Mouse (Mus musculus): Measurements from ENCODE around the gene Krt13. TPM values are rescaled to one million over a fixed set of nuclear protein-coding genes. Genes with fewer than 3 reads are reported as not detected.

Gene Krt13
- total and polyA plus RNA-seq, 3 experiments = 0.11 TPM; not detected in 2

GRCm38 (mm10) chr11:100120331-100120730, 1.0 kb downstream of the Krt13 start:
- TF ChIP-seq GATA2 (IDR thresholded peaks at IDR 0.05; ENCODE audit: borderline replicate concordance, low read depth, low read length) (no peak), TAL1 (conservative IDR thresholded peaks at IDR 0.05; ENCODE audit: low read depth, low read length) (no peak), CTCF (IDR thresholded peaks at IDR 0.05; ENCODE audit: low read depth, low read length) (no peak), POLR2AphosphoS5 (IDR thresholded peaks at IDR 0.05; ENCODE audit: insufficient replicate concordance, low read depth, low read length) (no peak), GATA1 (IDR thresholded peaks at IDR 0.05; ENCODE audit: borderline replicate concordance, low read length) (no peak)
- peaks cover 82% of the 10 kb centered on the region for H3K9me3 ChIP-seq (replicated peaks)
- DNase-seq (ENCODE audit: low spot score) = no peak
- no peaks in the 10 kb centered on the region for H3K4me1 ChIP-seq (ENCODE audit: insufficient read depth, low read depth, low read length)
- ATAC-seq (ENCODE audit: extremely low read depth, insufficient number of reproducible peaks, low FRiP score, poor library complexity, severe bottlenecking) = no peak
- no peaks in the 10 kb centered on the region for H3K36me3 ChIP-seq (replicated peaks)
- no peak overlapping the region for H3K4me3 ChIP-seq (ENCODE audit: low read depth, low read length)
- peaks cover 4% of the 10 kb centered on the region; the same call in 1 of the 2 replicates for H3K27me3 ChIP-seq (ENCODE audit: insufficient read depth, low read length)

GRCm38 (mm10) chr11:100113742-100114029, 7.7 kb downstream of the Krt13 start:
- Histone ChIP-seq H3K4me1 (ENCODE audit: insufficient read depth, low read depth, low read length) (no peaks in the 10 kb centered on the region), H3K9me3 (replicated peaks) (peaks cover 78% of the 10 kb centered on the region), H3K27me3 (ENCODE audit: insufficient read depth, low read length) (no peaks in the 10 kb centered on the region; the same call in 1 of the 2 replicates), H3K36me3 (replicated peaks) (no peaks in the 10 kb centered on the region), H3K4me3 (ENCODE audit: low read depth, low read length) (no peak overlapping the region)
- ATAC-seq (ENCODE audit: extremely low read depth, insufficient number of reproducible peaks, low FRiP score, poor library complexity, severe bottlenecking) (no peak), DNase-seq (ENCODE audit: low spot score) (no peak)
- TF ChIP-seq CTCF (IDR thresholded peaks at IDR 0.05; ENCODE audit: low read depth, low read length) (no peak), GATA1 (IDR thresholded peaks at IDR 0.05; ENCODE audit: borderline replicate concordance, low read length) (no peak), TAL1 (conservative IDR thresholded peaks at IDR 0.05; ENCODE audit: low read depth, low read length) (no peak)

DNA sequence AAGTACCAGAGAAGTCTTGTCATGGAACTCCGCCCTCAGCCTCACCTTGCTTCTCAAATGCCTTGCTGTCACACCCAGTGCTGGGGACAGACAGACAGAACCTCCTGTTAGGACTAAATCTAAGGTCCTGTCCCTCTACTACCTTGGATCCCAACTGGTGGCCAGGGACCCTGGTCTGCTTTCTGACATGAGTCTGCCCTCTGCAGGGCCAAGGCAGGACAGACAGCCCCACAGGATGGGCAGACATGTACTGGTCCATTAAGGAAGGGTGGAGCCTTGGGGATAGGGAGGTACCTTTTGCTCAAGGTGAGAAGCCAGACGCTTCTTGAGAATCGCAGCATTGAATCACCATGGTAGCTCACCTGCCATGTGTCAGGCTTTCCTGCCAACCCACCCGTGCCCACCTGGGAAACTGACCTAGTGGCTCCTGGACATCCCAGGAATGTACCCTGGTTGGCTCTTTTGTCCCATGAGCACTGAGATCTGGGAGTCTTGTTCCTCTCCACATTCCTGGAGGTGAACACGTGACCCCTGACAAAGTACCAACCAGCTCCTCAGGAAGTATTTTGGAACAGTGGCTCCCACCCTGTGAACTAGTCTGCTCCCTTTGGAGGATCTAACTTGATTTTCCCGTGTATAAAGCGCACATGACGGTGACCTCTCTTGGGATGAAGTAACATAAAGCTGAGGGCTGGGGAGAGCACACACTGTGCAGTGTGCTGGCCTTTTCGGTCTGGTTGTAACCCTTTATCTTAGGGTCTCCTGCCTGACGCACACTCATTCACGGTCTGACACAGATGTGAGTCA, 8.2 kb downstream of the Krt13 start:
- no peak for TF ChIP-seq GATA1 (IDR thresholded peaks at IDR 0.05; ENCODE audit: borderline replicate concordance, low read length)
- TF ChIP-seq TAL1 (conservative IDR thresholded peaks at IDR 0.05; ENCODE audit: low read depth, low read length) = no peak
- no peak for TF ChIP-seq GATA2 (IDR thresholded peaks at IDR 0.05; ENCODE audit: borderline replicate concordance, low read depth, low read length)
- no peak for TF ChIP-seq CTCF (IDR thresholded peaks at IDR 0.05; ENCODE audit: low read depth, low read length)
- no peak for TF ChIP-seq POLR2AphosphoS5 (IDR thresholded peaks at IDR 0.05; ENCODE audit: insufficient replicate concordance, low read depth, low read length)
- Histone ChIP-seq H3K36me3 (replicated peaks) (no peaks in the 10 kb centered on the region), H3K4me1 (ENCODE audit: insufficient read depth, low read depth, low read length) (no peaks in the 10 kb centered on the region), H3K4me3 (ENCODE audit: low read depth, low read length) (no peak overlapping the region), H3K9me3 (replicated peaks) (peaks cover 75% of the 10 kb centered on the region), H3K27me3 (ENCODE audit: insufficient read depth, low read length) (no peaks in the 10 kb centered on the region; the same call in 1 of the 2 replicates)
- no peak for DNase-seq (ENCODE audit: low spot score)
- ATAC-seq (ENCODE audit: extremely low read depth, insufficient number of reproducible peaks, low FRiP score, poor library complexity, severe bottlenecking) = no peak

GRCm38 (mm10) chr11:100105576-100106122, 15.7 kb downstream of the Krt13 start, which contains the start of gene Krt36:
TSS of gene Krt36 (minus strand) at chr11:100105626.
- no peaks in the 10 kb centered on the region for H3K36me3 ChIP-seq (replicated peaks)
- H3K9me3 ChIP-seq (replicated peaks) = peaks cover 78% of the 10 kb centered on the region
- no peak for TF ChIP-seq TAL1 (conservative IDR thresholded peaks at IDR 0.05; ENCODE audit: low read depth, low read length)
- no peak for TF ChIP-seq CTCF (IDR thresholded peaks at IDR 0.05; ENCODE audit: low read depth, low read length)
- no peak for TF ChIP-seq GATA1 (IDR thresholded peaks at IDR 0.05; ENCODE audit: borderline replicate concordance, low read length)
- TF ChIP-seq POLR2AphosphoS5 (IDR thresholded peaks at IDR 0.05; ENCODE audit: insufficient replicate concordance, low read depth, low read length) = no peak
- no peak for TF ChIP-seq GATA2 (IDR thresholded peaks at IDR 0.05; ENCODE audit: borderline replicate concordance, low read depth, low read length)
- H3K27me3 ChIP-seq (ENCODE audit: insufficient read depth, low read length) = no peaks in the 10 kb centered on the region
- H3K4me1 ChIP-seq (ENCODE audit: insufficient read depth, low read depth, low read length) = no peaks in the 10 kb centered on the region
- H3K4me3 ChIP-seq (ENCODE audit: low read depth, low read length) = no peak within 1 kb of the TSS
- ATAC-seq (ENCODE audit: extremely low read depth, insufficient number of reproducible peaks, low FRiP score, poor library complexity, severe bottlenecking) (no peak), DNase-seq (ENCODE audit: low spot score) (no peak)

GRCm38 (mm10) chr11:100102693-100103429, 18.5 kb downstream of the Krt13 start:
- Histone ChIP-seq H3K27me3 (ENCODE audit: insufficient read depth, low read length) (no peaks in the 10 kb centered on the region), H3K4me3 (ENCODE audit: low read depth, low read length) (no peak overlapping the region), H3K4me1 (ENCODE audit: insufficient read depth, low read depth, low read length) (no peaks in the 10 kb centered on the region), H3K36me3 (replicated peaks) (no peaks in the 10 kb centered on the region), H3K9me3 (replicated peaks) (peaks cover 82% of the 10 kb centered on the region)
- ATAC-seq (ENCODE audit: extremely low read depth, insufficient number of reproducible peaks, low FRiP score, poor library complexity, severe bottlenecking) (no peak), DNase-seq (ENCODE audit: low spot score) (no peak)
- TF ChIP-seq GATA2 (IDR thresholded peaks at IDR 0.05; ENCODE audit: borderline replicate concordance, low read depth, low read length) = no peak
- no peak for TF ChIP-seq GATA1 (IDR thresholded peaks at IDR 0.05; ENCODE audit: borderline replicate concordance, low read length)
- no peak for TF ChIP-seq POLR2AphosphoS5 (IDR thresholded peaks at IDR 0.05; ENCODE audit: insufficient replicate concordance, low read depth, low read length)
- no peak for TF ChIP-seq TAL1 (conservative IDR thresholded peaks at IDR 0.05; ENCODE audit: low read depth, low read length)
- TF ChIP-seq CTCF (IDR thresholded peaks at IDR 0.05; ENCODE audit: low read depth, low read length) = no peak

GRCm38 (mm10) chr11:100100391-100100790, 21.0 kb downstream of the Krt13 start:
- DNase-seq (ENCODE audit: low spot score) = no peak
- no peak overlapping the region for H3K4me3 ChIP-seq (ENCODE audit: low read depth, low read length)
- TF ChIP-seq GATA1 (IDR thresholded peaks at IDR 0.05; ENCODE audit: borderline replicate concordance, low read length) = no peak
- no peak for TF ChIP-seq POLR2AphosphoS5 (IDR thresholded peaks at IDR 0.05; ENCODE audit: insufficient replicate concordance, low read depth, low read length)
- TF ChIP-seq TAL1 (conservative IDR thresholded peaks at IDR 0.05; ENCODE audit: low read depth, low read length) = no peak
- no peak for TF ChIP-seq CTCF (IDR thresholded peaks at IDR 0.05; ENCODE audit: low read depth, low read length)
- TF ChIP-seq GATA2 (IDR thresholded peaks at IDR 0.05; ENCODE audit: borderline replicate concordance, low read depth, low read length) = no peak
- no peaks in the 10 kb centered on the region for H3K4me1 ChIP-seq (ENCODE audit: insufficient read depth, low read depth, low read length)
- H3K36me3 ChIP-seq (replicated peaks) = no peaks in the 10 kb centered on the region
- no peaks in the 10 kb centered on the region for H3K27me3 ChIP-seq (ENCODE audit: insufficient read depth, low read length)
- ATAC-seq (ENCODE audit: extremely low read depth, insufficient number of reproducible peaks, low FRiP score, poor library complexity, severe bottlenecking) = no peak
- H3K9me3 ChIP-seq (replicated peaks) = peaks cover 95% of the 10 kb centered on the region
